Mouse (Mus musculus): ENCODE measurements at regions not wholly inside any gene's neighbourhood (a gene's known extent, or its start where the extent isn't known, plus 50 kb on each side); places are given as distances from the start of the nearest gene placed in this dataset.

GRCm38 (mm10) chr4:127469877-127470276 is 111.9 kb upstream of the Gjb5 start:
- no peak for TF ChIP-seq CTCF (conservative IDR thresholded peaks at IDR 0.05; ENCODE audit: low read length)
- TF ChIP-seq NANOG (IDR thresholded peaks at IDR 0.05; ENCODE audit: borderline replicate concordance, low read length), result no peak
- no peak for TF ChIP-seq POU5F1 (IDR thresholded peaks at IDR 0.05; ENCODE audit: borderline replicate concordance, low read length)
